Mouse (Mus musculus): ENCODE results near the gene Wdr20. TPM values are rescaled to one million over a fixed set of nuclear protein-coding genes. Genes with fewer than 3 reads are reported as not detected.

Gene Wdr20
- total and polyA plus RNA-seq, 3 experiments = 17.9 to 26.2 (median 22.8) TPM

DNA sequence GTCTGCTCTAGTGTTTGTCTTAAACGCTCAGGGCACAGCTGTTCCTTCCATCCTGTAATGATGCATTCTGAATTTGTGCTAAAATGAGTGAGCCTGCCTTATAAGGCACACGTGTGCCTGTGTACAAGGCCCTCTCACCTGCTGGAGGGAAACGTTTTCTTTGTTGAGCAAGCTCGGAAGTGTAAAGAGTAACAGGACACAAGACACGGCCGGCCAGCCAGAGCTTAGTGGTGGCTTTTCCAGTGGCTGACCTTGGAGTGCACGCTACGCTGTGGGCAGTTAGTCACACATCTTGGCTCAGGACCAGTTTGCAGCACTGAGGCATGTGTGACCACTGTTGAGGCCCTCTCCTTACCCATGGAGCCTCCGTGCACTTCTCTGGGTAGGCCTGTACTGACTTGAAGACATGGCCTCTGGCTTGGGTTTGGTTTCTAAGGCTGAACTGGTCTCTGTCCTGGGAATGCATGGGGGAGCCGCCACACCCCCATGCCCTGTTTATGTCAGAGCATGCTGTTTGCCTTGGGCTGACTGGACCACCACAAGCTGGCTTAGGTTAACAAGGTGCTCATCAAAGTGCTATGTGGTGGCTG is 60.2 kb downstream of the Wdr20 start:
- H3K27ac ChIP-seq (ENCODE audit: insufficient read depth, low read depth) = no peak overlapping the region
- no peak overlapping the region for H3K9ac ChIP-seq (ENCODE audit: insufficient read depth, low read depth)
- no peaks in the 10 kb centered on the region for H3K9me3 ChIP-seq (replicated peaks; ENCODE audit: low read length)
- H3K4me1 ChIP-seq (ENCODE audit: control insufficient read depth in 1 of 2, insufficient read depth in 2 of 2) = no peaks in the 10 kb centered on the region
- in situ Hi-C loops (cut with MboI; ENCODE audit: low pct_ligation_motif_present, low pct_unique_long_range_greater_than_20kb, low sequenced_read_pairs) = no loop called here
- no peaks in the 10 kb centered on the region for H3K79me2 ChIP-seq (replicated peaks; ENCODE audit: control insufficient read depth, extremely low read depth, insufficient read depth, poor library complexity, severe bottlenecking)
- H3K36me3 ChIP-seq (replicated peaks in 1 of 2; ENCODE audit: control insufficient read depth in 1 of 2, insufficient read depth in 1 of 2, low read length in 1 of 2) = peaks cover 21 to 73% of the 10 kb centered on the region in 2 experiments
- no peak for DNase-seq (ENCODE audit: extremely low read depth)
- dilution Hi-C loops (cut with MboI; ENCODE audit: extremely low pct_ligation_motif_present, extremely low pct_unique_long_range_greater_than_20kb, low sequenced_read_pairs) = no loop called here
- H3K4me3 ChIP-seq (replicated peaks in 1 of 3; ENCODE audit: low read depth in 2 of 3, low read length in 2 of 3, poor library complexity in 1 of 3) = no peak overlapping the region
- H3K27me3 ChIP-seq (replicated peaks) = no peaks in the 10 kb centered on the region
- no peak for TF ChIP-seq TBP (conservative IDR thresholded peaks at IDR 0.05; ENCODE audit: low read depth, low read length)
- TF ChIP-seq ZKSCAN1 (IDR thresholded peaks at IDR 0.05; ENCODE audit: borderline replicate concordance, low read depth, low read length) = no peak
- TF ChIP-seq USF2 (conservative IDR thresholded peaks at IDR 0.05; ENCODE audit: low read depth, low read length) = no peak
- TF ChIP-seq CHD2 (IDR thresholded peaks at IDR 0.05; ENCODE audit: low read length) = no peak
- no peak overlapping the region for H3K4me2 ChIP-seq (ENCODE audit: insufficient read depth, low read depth, poor library complexity, severe bottlenecking)

- no peak overlapping the region for H3K27ac ChIP-seq (ENCODE audit: insufficient read depth, low read depth)
- dilution Hi-C loops (cut with MboI; ENCODE audit: extremely low pct_ligation_motif_present, extremely low pct_unique_long_range_greater_than_20kb, low sequenced_read_pairs) = no loop called here
Measured at GRCm38 (mm10) chr12:110799226-110799625, 61.5 kb downstream of the Wdr20 start.

DNA sequence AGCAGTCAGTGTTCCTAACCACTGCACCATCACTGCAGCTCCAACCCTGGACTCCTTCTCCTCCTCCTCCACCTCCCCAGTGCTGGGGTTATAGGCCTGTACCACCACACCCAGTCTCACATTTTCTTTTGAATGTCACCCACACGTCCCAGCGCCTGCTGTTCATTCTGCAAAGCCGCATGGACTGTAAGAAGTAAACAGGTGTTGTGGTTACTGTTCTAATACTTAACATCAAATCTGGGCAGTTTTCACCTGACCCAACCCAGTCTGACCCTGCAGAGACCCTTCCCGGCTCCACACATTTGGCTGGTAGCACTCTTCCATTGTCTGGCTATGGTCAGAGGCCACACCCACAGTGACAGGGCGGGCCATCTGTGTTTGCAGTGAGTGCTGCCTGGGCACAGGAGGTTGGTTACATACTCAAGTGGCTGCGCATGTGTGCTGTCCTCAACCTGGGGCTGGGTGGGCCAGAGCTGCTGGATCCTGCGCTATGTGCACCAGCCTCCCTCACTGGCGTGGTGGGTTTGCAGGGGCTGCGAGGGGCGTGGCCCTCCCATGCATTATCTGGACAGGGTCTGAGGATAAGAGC is 64.2 kb downstream of the Wdr20 start:
- Histone ChIP-seq H3K4me1 (ENCODE audit: control insufficient read depth in 1 of 2, insufficient read depth in 2 of 2) (peaks cover 0 to 5% of the 10 kb centered on the region in 2 experiments; a peak in 1 of 4 replicates), H3K4me3 (replicated peaks in 1 of 3; ENCODE audit: low read depth in 2 of 3, low read length in 2 of 3, poor library complexity in 1 of 3) (no peak overlapping the region), H3K36me3 (replicated peaks in 1 of 2; ENCODE audit: control insufficient read depth in 1 of 2, insufficient read depth in 1 of 2, low read length in 1 of 2) (peaks cover 10 to 83% of the 10 kb centered on the region in 2 experiments), H3K9ac (ENCODE audit: insufficient read depth, low read depth) (no peak overlapping the region), H3K79me2 (replicated peaks; ENCODE audit: control insufficient read depth, extremely low read depth, insufficient read depth, poor library complexity, severe bottlenecking) (no peaks in the 10 kb centered on the region), H3K4me2 (ENCODE audit: insufficient read depth, low read depth, poor library complexity, severe bottlenecking) (no peak overlapping the region), H3K9me3 (replicated peaks; ENCODE audit: low read length) (no peaks in the 10 kb centered on the region), H3K27me3 (replicated peaks) (no peaks in the 10 kb centered on the region), H3K27ac (ENCODE audit: insufficient read depth, low read depth) (no peak overlapping the region)
- TF ChIP-seq GABPA (IDR thresholded peaks at IDR 0.05; ENCODE audit: insufficient replicate concordance, low read depth, low read length) (no peak), TBP (conservative IDR thresholded peaks at IDR 0.05; ENCODE audit: low read depth, low read length) (no peak), SIN3A (IDR thresholded peaks at IDR 0.05; ENCODE audit: low read length) (no peak), E2F4 (IDR thresholded peaks at IDR 0.05; ENCODE audit: insufficient replicate concordance, low read depth, low read length) (no peak), PAX5 (IDR thresholded peaks at IDR 0.05; ENCODE audit: low read length) (no peak)
- dilution Hi-C loops (cut with MboI; ENCODE audit: extremely low pct_ligation_motif_present, extremely low pct_unique_long_range_greater_than_20kb, low sequenced_read_pairs) = no loop called here
- in situ Hi-C loops (cut with MboI; ENCODE audit: low pct_ligation_motif_present, low pct_unique_long_range_greater_than_20kb, low sequenced_read_pairs) = no loop called here
- DNase-seq (ENCODE audit: extremely low read depth) = no peak

More at GRCm38 (mm10) chr12:110799226-110799625, 61.5 kb downstream of the Wdr20 start:
- Histone ChIP-seq H3K79me2 (replicated peaks; ENCODE audit: control insufficient read depth, extremely low read depth, insufficient read depth, poor library complexity, severe bottlenecking) (no peaks in the 10 kb centered on the region), H3K36me3 (replicated peaks in 1 of 2; ENCODE audit: control insufficient read depth in 1 of 2, insufficient read depth in 1 of 2, low read length in 1 of 2) (peaks cover 13 to 74% of the 10 kb centered on the region in 2 experiments), H3K9ac (ENCODE audit: insufficient read depth, low read depth) (no peak overlapping the region), H3K4me3 (replicated peaks in 1 of 3; ENCODE audit: low read depth in 2 of 3, low read length in 2 of 3, poor library complexity in 1 of 3) (no peak overlapping the region), H3K9me3 (replicated peaks; ENCODE audit: low read length) (no peaks in the 10 kb centered on the region), H3K27me3 (replicated peaks) (no peaks in the 10 kb centered on the region), H3K4me2 (ENCODE audit: insufficient read depth, low read depth, poor library complexity, severe bottlenecking) (no peak overlapping the region), H3K4me1 (ENCODE audit: control insufficient read depth in 1 of 2, insufficient read depth in 2 of 2) (no peaks in the 10 kb centered on the region)
- in situ Hi-C loops (cut with MboI; ENCODE audit: low pct_ligation_motif_present, low pct_unique_long_range_greater_than_20kb, low sequenced_read_pairs) = no loop called here
- TF ChIP-seq KAT2A (IDR thresholded peaks at IDR 0.05; ENCODE audit: insufficient replicate concordance, low read length) (no peak), CHD2 (IDR thresholded peaks at IDR 0.05; ENCODE audit: low read length) (no peak), EP300 (IDR thresholded peaks at IDR 0.05; ENCODE audit: low read length) (no peak), ZKSCAN1 (IDR thresholded peaks at IDR 0.05; ENCODE audit: borderline replicate concordance, low read depth, low read length) (no peak), JUN (IDR thresholded peaks at IDR 0.05; ENCODE audit: insufficient read depth, low read depth, low read length) (no peak), USF2 (conservative IDR thresholded peaks at IDR 0.05; ENCODE audit: low read depth, low read length) (no peak), MXI1 (IDR thresholded peaks at IDR 0.05; ENCODE audit: low read depth, low read length) (no peak), TCF12 (IDR thresholded peaks at IDR 0.05; ENCODE audit: low read depth, low read length) (no peak), ZC3H11A (IDR thresholded peaks at IDR 0.05; ENCODE audit: low read depth, low read length) (no peak), GABPA (IDR thresholded peaks at IDR 0.05; ENCODE audit: insufficient replicate concordance, low read depth, low read length) (no peak), E2F4 (IDR thresholded peaks at IDR 0.05; ENCODE audit: insufficient replicate concordance, low read depth, low read length) (no peak), IRF4 (IDR thresholded peaks at IDR 0.05; ENCODE audit: low read depth, low read length) (no peak), ZNF384 (IDR thresholded peaks at IDR 0.05; ENCODE audit: low read depth, low read length) (no peak), JUND (conservative IDR thresholded peaks at IDR 0.05; ENCODE audit: low read depth, low read length) (no peak), MYC (IDR thresholded peaks at IDR 0.05; ENCODE audit: low read depth, low read length) (no peak)
- no peak for DNase-seq (ENCODE audit: extremely low read depth)

Data from CH12.LX (cell line).